Mouse (Mus musculus): ENCODE measurements around the gene Sfswap.
"Not testable (repeated sequence)": the region's sequence is repeated elsewhere in the genome, so short reads cannot be mapped to it uniquely, and the experiment has no call there.

The Sfswap gene

GRCm38 (mm10) chr5:129500722-129501634 is at the start of gene Sfswap:
Gene Sfswap (plus strand): TSS chr5:129501221.
- DNase-seq (ENCODE audit: low read depth, low spot score), result peak; percentile 91

GRCm38 (mm10) chr5:129452561-129452960 is 48.5 kb upstream of the Sfswap start:
- no peak for DNase-seq (ENCODE audit: low read depth, low spot score)

GRCm38 (mm10) chr5:129454802-129455528 is 46.1 kb upstream of the Sfswap start:
- no peak for DNase-seq (ENCODE audit: low read depth, low spot score)

- no peak for DNase-seq (ENCODE audit: low read depth, low spot score)
Measured at GRCm38 (mm10) chr5:129455529-129455896, 45.5 kb upstream of the Sfswap start.

- no peak for DNase-seq (ENCODE audit: low read depth, low spot score)
Measured at GRCm38 (mm10) chr5:129456579-129457140, 44.4 kb upstream of the Sfswap start.

GRCm38 (mm10) chr5:129458109-129458508 is 42.9 kb upstream of the Sfswap start:
- no peak for DNase-seq (ENCODE audit: low read depth, low spot score)

GRCm38 (mm10) chr5:129458541-129458940 is 42.5 kb upstream of the Sfswap start:
- DNase-seq (ENCODE audit: low read depth, low spot score), result no peak

- no peak for DNase-seq (ENCODE audit: low read depth, low spot score)
Measured at GRCm38 (mm10) chr5:129460798-129461476, 40.1 kb upstream of the Sfswap start.

- not testable (repeated sequence) for DNase-seq (ENCODE audit: low read depth, low spot score)
Measured at GRCm38 (mm10) chr5:129463648-129464047, 37.4 kb upstream of the Sfswap start.

- no peak for DNase-seq (ENCODE audit: low read depth, low spot score)
Measured at GRCm38 (mm10) chr5:129465788-129466187, 35.2 kb upstream of the Sfswap start.

- no peak for DNase-seq (ENCODE audit: low read depth, low spot score)
Measured at GRCm38 (mm10) chr5:129475532-129476045, 25.4 kb upstream of the Sfswap start.

- no peak for DNase-seq (ENCODE audit: low read depth, low spot score)
Measured at GRCm38 (mm10) chr5:129489879-129490278, 11.1 kb upstream of the Sfswap start.

- peak; percentile 37 for DNase-seq (ENCODE audit: low read depth, low spot score)
Measured at GRCm38 (mm10) chr5:129501671-129502070, 650 bp downstream of the Sfswap start.

- no peak for DNase-seq (ENCODE audit: low read depth, low spot score)
Measured at GRCm38 (mm10) chr5:129506886-129507285, 5.9 kb downstream of the Sfswap start.

- no peak for DNase-seq (ENCODE audit: low read depth, low spot score)
Measured at GRCm38 (mm10) chr5:129518180-129518579, 17.2 kb downstream of the Sfswap start.

- no peak for DNase-seq (ENCODE audit: low read depth, low spot score)
Measured at GRCm38 (mm10) chr5:129518786-129519185, 17.8 kb downstream of the Sfswap start.

- no peak for DNase-seq (ENCODE audit: low read depth, low spot score)
Measured at GRCm38 (mm10) chr5:129519591-129519990, 18.6 kb downstream of the Sfswap start.

- DNase-seq (ENCODE audit: low read depth, low spot score), result no peak
Measured at GRCm38 (mm10) chr5:129521501-129521900, 20.5 kb downstream of the Sfswap start.

- no peak for DNase-seq (ENCODE audit: low read depth, low spot score)
Measured at GRCm38 (mm10) chr5:129521913-129522312, 20.9 kb downstream of the Sfswap start.

- no peak for DNase-seq (ENCODE audit: low read depth, low spot score)
Measured at GRCm38 (mm10) chr5:129523166-129523565, 22.1 kb downstream of the Sfswap start.

GRCm38 (mm10) chr5:129524751-129525150 is 23.7 kb downstream of the Sfswap start:
- DNase-seq (ENCODE audit: low read depth, low spot score), result peak; percentile 44

Measured in CD4-positive helper T cell, adult 2 months (primary cell).